23 mouse cellular contexts compared by ENCODE assay signal in the genomic region with DNA sequence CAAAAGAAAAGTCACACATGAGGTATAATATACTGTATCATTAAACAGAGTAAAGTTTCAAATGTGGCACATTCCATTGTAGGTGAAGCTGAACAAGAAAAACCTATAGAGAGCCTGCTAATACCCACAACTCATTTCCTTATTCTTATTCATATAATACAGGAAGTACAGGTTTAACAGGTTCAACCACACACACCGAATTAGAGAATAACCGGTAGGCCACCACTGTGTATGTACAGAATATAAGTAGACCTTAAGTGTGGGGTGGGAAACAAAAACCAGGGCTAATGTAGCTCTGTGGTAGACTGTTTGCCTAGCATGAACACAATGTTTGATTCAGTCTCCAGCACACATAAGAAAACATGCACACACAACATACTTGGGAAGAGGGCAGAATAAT. TPM values are rescaled to one million over a fixed set of nuclear protein-coding genes. Genes with fewer than 3 reads are reported as not detected.
DNase-seq lines count a peak whose midpoint lies in the region; ATAC-seq and TF ChIP-seq lines count a peak whose summit lies in the region.
"Had no signal": no experiment of that assay in that cellular context is flagged by ENCODE, and none has a peak within 500 bp of the region (broad histone marks: within the 10 kb centered on the region; RNA-seq: fewer than 3 reads in every experiment).

No protein-coding gene starts in this region.

- no peaks in the 10 kb centered on the region for H3K27me3 ChIP-seq in embryonic facial prominence, embryonic 13.5 days
- no peaks in the 10 kb centered on the region for H3K27me3 ChIP-seq in embryonic facial prominence, embryonic 10.5 days (replicated peaks; ENCODE audit: low read depth, poor library complexity, severe bottlenecking)
- H3K27me3 ChIP-seq in liver, postnatal 0 days (ENCODE audit: insufficient read depth, low read length), result no peaks in the 10 kb centered on the region
- H3K27me3 ChIP-seq: CH12.LX; forebrain, embryonic 13.5 days; limb, embryonic 13.5 days; neural tube, embryonic 12.5 days; Patski had no signal

- no peak overlapping the region; the same call in 1 of the 2 replicates for H3K27ac ChIP-seq in embryonic facial prominence, embryonic 13.5 days
- no peak overlapping the region for H3K27ac ChIP-seq in embryonic facial prominence, embryonic 10.5 days (replicated peaks)
- no peak overlapping the region for H3K27ac ChIP-seq in liver, postnatal 0 days (ENCODE audit: low read depth)
- H3K27ac ChIP-seq: forebrain, embryonic 13.5 days; hindbrain, postnatal 0 days; limb, embryonic 13.5 days; liver, embryonic 14.5 days; neural tube, embryonic 12.5 days had no signal

- no peak overlapping the region for H3K9ac ChIP-seq in embryonic facial prominence, embryonic 13.5 days
- no peak overlapping the region for H3K9ac ChIP-seq in liver, postnatal 0 days (replicated peaks)
- H3K9ac ChIP-seq: forebrain, embryonic 13.5 days; limb, embryonic 13.5 days; liver, embryonic 14.5 days; neural tube, embryonic 12.5 days had no signal

- no peak for TF ChIP-seq CTCF in lung, adult 2 months (IDR thresholded peaks at IDR 0.05; ENCODE audit: insufficient read depth, low read length)
- no peak for TF ChIP-seq CTCF in liver, postnatal 0 days (IDR thresholded peaks at IDR 0.05; ENCODE audit: low read depth)

- intact Hi-C loops in gastrocnemius, postnatal 36 days (cut with DNase I), result no loop called here

- TF ChIP-seq EP300 in liver, postnatal 0 days (IDR thresholded peaks at IDR 0.05; ENCODE audit: low read depth), result no peak

- ATAC-seq in embryonic facial prominence, embryonic 13.5 days (ENCODE audit: insufficient number of reproducible peaks, insufficient read depth, low FRiP score, low TSS enrichment, low read depth), result peak; percentile 64; the same call in 1 of the 2 replicates
- peak; percentile 54 for ATAC-seq in megakaryocyte, adult 5-6 weeks (ENCODE audit: poor library complexity, severe bottlenecking)
- no peak for ATAC-seq in liver, postnatal 0 days
- ATAC-seq in megakaryocyte-erythroid progenitor cell, adult 5-6 weeks (replicated peaks; ENCODE audit: low FRiP score, low TSS enrichment, poor library complexity, severe bottlenecking), result no peak
- ATAC-seq: activated CD4-positive, CD25-positive, alpha-beta regulatory T cell, adult 4 months; forebrain, embryonic 13.5 days; hindbrain, postnatal 0 days; Patski had no signal

- no peaks in the 10 kb centered on the region for H3K36me3 ChIP-seq in embryonic facial prominence, embryonic 13.5 days
- H3K36me3 ChIP-seq in embryonic facial prominence, embryonic 10.5 days (replicated peaks), result no peaks in the 10 kb centered on the region
- no peaks in the 10 kb centered on the region for H3K36me3 ChIP-seq in liver, postnatal 0 days (replicated peaks; ENCODE audit: insufficient read depth, low read length)
- H3K36me3 ChIP-seq: limb, embryonic 13.5 days; neural tube, embryonic 12.5 days had no signal

- H3K9me3 ChIP-seq in embryonic facial prominence, embryonic 13.5 days, result no peaks in the 10 kb centered on the region
- no peaks in the 10 kb centered on the region for H3K9me3 ChIP-seq in embryonic facial prominence, embryonic 10.5 days
- H3K9me3 ChIP-seq in liver, postnatal 0 days (ENCODE audit: low read length), result no peaks in the 10 kb centered on the region
- H3K9me3 ChIP-seq: forebrain, embryonic 13.5 days; limb, embryonic 13.5 days; neural tube, embryonic 12.5 days had no signal

- no peaks in the 10 kb centered on the region for H3K4me1 ChIP-seq in embryonic facial prominence, embryonic 13.5 days
- H3K4me1 ChIP-seq in embryonic facial prominence, embryonic 10.5 days, result no peaks in the 10 kb centered on the region
- no peaks in the 10 kb centered on the region; the same call in 1 of the 2 replicates for H3K4me1 ChIP-seq in lung, adult 2 months (ENCODE audit: control insufficient read depth, insufficient read depth, low read length)
- no peaks in the 10 kb centered on the region for H3K4me1 ChIP-seq in liver, postnatal 0 days (ENCODE audit: insufficient read depth)
- H3K4me1 ChIP-seq: neural tube, embryonic 12.5 days had no signal

- DNase-seq in embryonic facial prominence, embryonic 10.5 days (ENCODE audit: low spot score), result no peak
- peak; percentile 18 for DNase-seq in lung, postnatal 25 days (ENCODE audit: low spot score)
- DNase-seq in lung, adult 2 months, result no peak
- DNase-seq in liver, postnatal 0 days, result no peak
- no peak for DNase-seq in gastrocnemius, postnatal 36 days
- DNase-seq: adrenal gland, postnatal 36 days; cerebellum, adult 8-10 months; heart, adult 11 months; heart, postnatal 4 days; kidney, adult 9 months; right cerebral cortex, postnatal 14 days had no signal

- WGBS in embryonic facial prominence, embryonic 13.5 days, result 75% methylated on average over 2 of the region's 2 CpGs
- WGBS in embryonic facial prominence, embryonic 10.5 days, result 90% methylated on average over 2 of the region's 2 CpGs
- WGBS in lung, adult 2 months, result 52% methylated on average over 2 of the region's 2 CpGs
- 51% methylated on average over 2 of the region's 2 CpGs for WGBS in liver, postnatal 0 days (ENCODE audit: insufficient replicate concordance)

- no peak for TF ChIP-seq POLR2A in lung, adult 2 months (IDR thresholded peaks at IDR 0.05; ENCODE audit: borderline replicate concordance, extremely low read depth, low read depth, low read length)

- H3K4me3 ChIP-seq in embryonic facial prominence, embryonic 13.5 days, result no peak overlapping the region
- H3K4me3 ChIP-seq in embryonic facial prominence, embryonic 10.5 days, result no peak overlapping the region
- no peak overlapping the region for H3K4me3 ChIP-seq in lung, adult 2 months (replicated peaks; ENCODE audit: extremely low read depth, low read depth, low read length)
- no peak overlapping the region for H3K4me3 ChIP-seq in liver, postnatal 0 days (ENCODE audit: low read depth, low read length)
- H3K4me3 ChIP-seq: forebrain, embryonic 13.5 days; limb, embryonic 13.5 days; neural tube, embryonic 12.5 days had no signal

- H3K4me2 ChIP-seq in embryonic facial prominence, embryonic 13.5 days, result no peak overlapping the region
- H3K4me2 ChIP-seq in liver, postnatal 0 days (ENCODE audit: low read depth, low read length), result no peak overlapping the region
- H3K4me2 ChIP-seq: forebrain, embryonic 13.5 days; limb, embryonic 13.5 days; midbrain, embryonic 11.5 days; neural tube, embryonic 12.5 days had no signal

RNA-seq across cellular contexts. Expression of gene Pkn2, which starts 18.6 kb away (rescaled TPM):
- polyA plus RNA-seq in embryonic facial prominence, embryonic 13.5 days (2015; fragmentation: Nextera tagmentation; extraction: Ambion mirVana), result 50.6 and 54.4 TPM in 2 replicates
- polyA plus RNA-seq in embryonic facial prominence, embryonic 10.5 days (2016; fragmentation: Nextera tagmentation; extraction: Ambion mirVana), result 55.0 and 55.6 TPM in 2 replicates
- 17.6 and 44.1 TPM in 2 replicates for polyA plus RNA-seq in lung, adult 2 months (2012; rRNA removed)
- 34.1 and 39.6 TPM in 2 replicates for total RNA-seq in megakaryocyte, adult 5-6 weeks (2015)
- total RNA-seq in megakaryocyte, adult 5-6 weeks (2017), result 45.2 and 45.5 TPM in 2 replicates
- 26.6 and 30.0 TPM in 2 replicates for polyA plus RNA-seq in liver, postnatal 0 days (2015; fragmentation: Nextera tagmentation; extraction: Ambion mirVana)
- 10 to 100 TPM; 42.7 to 44.5 TPM for total RNA-seq in gastrocnemius, postnatal 36 days (2021)
- 59.7 and 69.4 TPM in 2 replicates for total RNA-seq in megakaryocyte-erythroid progenitor cell, adult 5-6 weeks (2014; fragmentation: Nextera tagmentation)
- 78.4 and 95.0 TPM in 2 replicates for total RNA-seq in megakaryocyte-erythroid progenitor cell, adult 5-6 weeks (2017)

Comparison
In these comparisons a context has a peak if more than half of its experiments do, and no peak if none do; other contexts are left out.
1. ATAC-seq: peak in embryonic facial prominence, embryonic 13.5 days (single experiment) and megakaryocyte, adult 5-6 weeks (single experiment); none in liver, postnatal 0 days (single experiment) and megakaryocyte-erythroid progenitor cell, adult 5-6 weeks (single experiment).